Mouse (Mus musculus) gastrocnemius, adult 8-10 months (tissue): ENCODE measurements at regions not wholly inside any gene's neighbourhood (a gene's known extent, or its start where the extent isn't known, plus 50 kb on each side); places are given as distances from the start of the nearest gene placed in this dataset.
"Not testable (repeated sequence)": the region's sequence is repeated elsewhere in the genome, so short reads cannot be mapped to it uniquely, and the experiment has no call there.

Experiments used
- DNase-seq, 2 experiments: peaks; one replicate each; pipeline ENCODE4 v3.0.0; 2022; ENCODE audit warnings: low spot score in 2 of 2

GRCm38 (mm10) chr3:22815842-22816241 lies 739.4 kb downstream of the Tbl1xr1 start:
- DNase-seq: no peak

- no peak for DNase-seq
These were observed 750.0 kb downstream of the Tbl1xr1 start for GRCm38 (mm10) chr3:22826485-22826884.

- DNase-seq: no peak
These were observed 762.5 kb downstream of the Tbl1xr1 start for GRCm38 (mm10) chr3:22838986-22839385.

- DNase-seq: no peak
These were observed 774.0 kb downstream of the Tbl1xr1 start for GRCm38 (mm10) chr3:22850474-22850873.

- DNase-seq: no peak
These were observed 787.1 kb downstream of the Tbl1xr1 start for GRCm38 (mm10) chr3:22863595-22863994.

- no peak for DNase-seq
These were observed 801.4 kb downstream of the Tbl1xr1 start for GRCm38 (mm10) chr3:22877883-22878282.

- DNase-seq: no peak
These were observed 816.3 kb downstream of the Tbl1xr1 start for GRCm38 (mm10) chr3:22892735-22893134.

GRCm38 (mm10) chr3:22897651-22898050 lies 821.2 kb downstream of the Tbl1xr1 start:
- no peak for DNase-seq

GRCm38 (mm10) chr3:22900966-22901365 lies 824.5 kb downstream of the Tbl1xr1 start:
- DNase-seq: no peak

GRCm38 (mm10) chr3:22928970-22929369 lies 852.5 kb downstream of the Tbl1xr1 start:
- no peak for DNase-seq

- no peak for DNase-seq
These were observed 853.5 kb downstream of the Tbl1xr1 start for GRCm38 (mm10) chr3:22929762-22930519.

GRCm38 (mm10) chr3:22945646-22946045 lies 869.2 kb downstream of the Tbl1xr1 start:
- not testable (repeated sequence) for DNase-seq

- DNase-seq: no peak
These were observed 870.7 kb downstream of the Tbl1xr1 start for GRCm38 (mm10) chr3:22947181-22947580.

GRCm38 (mm10) chr3:22948168-22948768 lies 871.8 kb downstream of the Tbl1xr1 start:
- DNase-seq: no peak

GRCm38 (mm10) chr3:22957422-22957821 lies 881.0 kb downstream of the Tbl1xr1 start:
- no peak for DNase-seq

GRCm38 (mm10) chr3:22972681-22973080 lies 896.2 kb downstream of the Tbl1xr1 start:
- DNase-seq: no peak

GRCm38 (mm10) chr3:22976801-22977200 lies 900.3 kb downstream of the Tbl1xr1 start:
- DNase-seq: no peak

GRCm38 (mm10) chr3:22979896-22980890 lies 903.7 kb downstream of the Tbl1xr1 start:
- DNase-seq: no peak

GRCm38 (mm10) chr3:22982430-22982829 lies 906.0 kb downstream of the Tbl1xr1 start:
- no peak for DNase-seq

- no peak for DNase-seq
These were observed 913.8 kb downstream of the Tbl1xr1 start for GRCm38 (mm10) chr3:22990136-22990820.

GRCm38 (mm10) chr3:22995228-22995627 lies 918.8 kb downstream of the Tbl1xr1 start:
- DNase-seq: no peak
